Mouse (Mus musculus) limb, embryonic 14.5 days (tissue): ENCODE results near the gene Igfbp6. TPM values are rescaled to one million over a fixed set of nuclear protein-coding genes. Genes with fewer than 3 reads are reported as not detected.

Source experiments
- ATAC-seq: fragments of 200-750 bp; cut with Nextera tagmentation; 2 replicates; pipeline ENCODE4 v1.8.0; 2017; ENCODE audit warnings: low read depth, moderate number of reproducible peaks, moderate TSS enrichment; ENCODE audit not compliant: low FRiP score
- DNase-seq: peaks from one replicate; pipeline ENCODE4 v3.0.0-alpha.2; 2015; ENCODE audit warnings: low spot score
- H3K27ac ChIP-seq: fragments of 300-500 bp; sonication (generic); replicated peaks from 2 replicates; pipeline ENCODE4 v1.5.1; 2014; ENCODE audit warnings: low read depth, mild to moderate bottlenecking, low read length, moderate library complexity, mixed read lengths
- H3K27me3 ChIP-seq: fragments of 300-500 bp; sonication (generic); 2 replicates; pipeline ENCODE4 v1.6.1; 2014; ENCODE audit warnings: low read length, mixed read lengths; ENCODE audit not compliant: control insufficient read depth, insufficient read depth
- H3K36me3 ChIP-seq: fragments of 300-500 bp; sonication (generic); 2 replicates; pipeline ENCODE4 v1.6.1; 2014; ENCODE audit warnings: mild to moderate bottlenecking, low read length, moderate library complexity, mixed read lengths; ENCODE audit not compliant: control insufficient read depth, insufficient read depth
- H3K4me1 ChIP-seq: fragments of 300-500 bp; sonication (generic); 2 replicates; pipeline ENCODE4 v1.6.1; 2014; ENCODE audit warnings: antibody characterized with exemption, low read length, mixed read lengths; ENCODE audit not compliant: control insufficient read depth, insufficient read depth
- H3K4me2 ChIP-seq: fragments of 300-500 bp; sonication (generic); replicated peaks from 2 replicates; pipeline ENCODE4 v1.6.1; 2014; ENCODE audit warnings: low read depth, mild to moderate bottlenecking, low read length, moderate library complexity; ENCODE audit not compliant: severe bottlenecking
- H3K4me3 ChIP-seq: fragments of 300-500 bp; sonication (generic); replicated peaks from 2 replicates; pipeline ENCODE4 v1.5.1; 2014; ENCODE audit warnings: low read length
- H3K9ac ChIP-seq: fragments of 300-500 bp; sonication (generic); 2 replicates; pipeline ENCODE4 v1.6.1; 2014; ENCODE audit warnings: mild to moderate bottlenecking, low read depth, low read length, moderate library complexity; ENCODE audit not compliant: severe bottlenecking
- H3K9me3 ChIP-seq: fragments of 300-500 bp; sonication (generic); 2 replicates; pipeline ENCODE4 v1.6.1; 2016; ENCODE audit warnings: low read length; ENCODE audit not compliant: control insufficient read depth
- POLR2A ChIP-seq: fragments of 200-500 bp; IDR thresholded peaks from 2 replicates; pipeline ENCODE4 v1.8.0; 2012; ENCODE audit warnings: inconsistent platforms, mild to moderate bottlenecking, moderate library complexity, borderline replicate concordance; ENCODE audit not compliant: insufficient read depth, insufficient read length; ENCODE audit errors: extremely low read depth
- WGBS: fragments of 180-500 bp; shearing (Covaris S2); extraction: QIAGEN DNeasy Blood & Tissue Kit; methylation state at CpG from one replicate; pipeline ENCODE4 v1.1.7; 2014; 5-methylcytosine and 5-hydroxymethylcytosine counted together
- polyA plus RNA-seq, 2 experiments: library from polyadenylated mRNA; depleted of rRNA in 1 of 2; stranded (reverse) in 1 of 2; unstranded in 1 of 2; fragments of >200 nt; fragmentation: Nextera tagmentation in 1 of 2; extraction: Ambion mirVana in 1 of 2; gene quantifications; 2 replicates each; pipeline versions ENCODE4 v1.2.1 to v1.2.3; 2012 to 2014

Igfbp6 gene
- polyA plus RNA-seq, 2 experiments = 8.1 to 11.7 TPM

GRCm38 (mm10) chr15:102119121-102119830 is 24.9 kb upstream of the Igfbp6 start:
- 74% methylated on average over 8 of the region's 8 CpGs for WGBS
- no peak for DNase-seq
- no peak for TF ChIP-seq POLR2A
- H3K27me3 ChIP-seq = no peaks in the 10 kb centered on the region
- H3K9ac ChIP-seq = no peak overlapping the region
- H3K4me1 ChIP-seq = no peaks in the 10 kb centered on the region
- H3K27ac ChIP-seq = no peak overlapping the region
- peaks cover 85% of the 10 kb centered on the region for H3K36me3 ChIP-seq
- no peaks in the 10 kb centered on the region for H3K9me3 ChIP-seq
- no peak overlapping the region for H3K4me2 ChIP-seq
- no peak for ATAC-seq
- H3K4me3 ChIP-seq = no peak overlapping the region

DNA sequence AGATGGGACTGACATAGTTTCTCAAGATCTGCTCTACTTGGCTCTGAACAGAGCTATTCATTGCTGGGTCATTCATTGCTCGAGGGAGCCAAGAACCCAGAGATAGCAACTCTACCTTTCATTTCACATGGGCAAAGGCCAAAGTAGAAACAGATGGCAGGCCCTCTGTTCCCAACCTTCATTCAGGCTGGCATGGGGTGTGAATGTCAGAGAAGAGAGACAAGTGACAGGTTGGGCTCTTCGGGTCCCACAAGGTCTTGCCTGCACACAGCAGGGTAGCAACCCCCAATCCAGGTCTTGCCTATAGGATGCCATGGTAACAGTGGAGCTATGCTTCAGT is 24.4 kb upstream of the Igfbp6 start:
- WGBS = 69% methylated on average over 2 of the region's 2 CpGs
- Histone ChIP-seq H3K4me2 (no peak overlapping the region), H3K9ac (no peak overlapping the region)

DNA sequence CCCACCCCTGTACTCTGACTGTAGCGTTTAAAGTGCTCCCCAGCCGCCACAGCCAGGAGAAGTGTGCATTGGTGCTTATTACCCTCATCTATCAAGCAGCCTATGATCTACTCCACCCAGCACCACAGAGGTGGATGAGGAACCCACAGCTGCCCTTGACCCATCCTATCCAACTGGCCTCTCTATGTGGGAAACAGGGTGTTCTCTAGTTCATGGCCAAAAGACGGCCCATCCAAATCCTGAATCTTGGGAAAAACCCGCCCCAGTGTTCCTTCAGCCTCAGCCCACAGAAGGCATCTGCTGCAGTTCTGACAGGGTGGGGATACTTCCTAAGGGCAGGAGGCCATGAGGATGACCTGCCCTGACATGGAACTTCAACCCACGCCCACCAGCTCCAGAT is 23.6 kb upstream of the Igfbp6 start:
- Histone ChIP-seq H3K4me3 (no peak overlapping the region), H3K9me3 (no peaks in the 10 kb centered on the region), H3K27ac (no peak overlapping the region), H3K4me2 (no peak overlapping the region), H3K27me3 (no peaks in the 10 kb centered on the region), H3K36me3 (peaks cover 85% of the 10 kb centered on the region), H3K4me1 (no peaks in the 10 kb centered on the region), H3K9ac (no peak overlapping the region)
- 78% methylated on average over 5 of the region's 5 CpGs for WGBS
- DNase-seq (no peak), ATAC-seq (no peak)
- TF ChIP-seq POLR2A = no peak

More for the DNA sequence above, 24.4 kb upstream of the Igfbp6 start:
- no peak overlapping the region for H3K4me3 ChIP-seq
- DNase-seq (no peak), ATAC-seq (no peak)
- H3K36me3 ChIP-seq = peaks cover 85% of the 10 kb centered on the region
- no peaks in the 10 kb centered on the region for H3K4me1 ChIP-seq
- no peak overlapping the region for H3K27ac ChIP-seq
- no peak for TF ChIP-seq POLR2A
- no peaks in the 10 kb centered on the region for H3K27me3 ChIP-seq
- no peaks in the 10 kb centered on the region for H3K9me3 ChIP-seq

- Histone ChIP-seq H3K27ac (no peak overlapping the region), H3K4me2 (no peak overlapping the region), H3K9me3 (no peaks in the 10 kb centered on the region), H3K36me3 (peaks cover 83% of the 10 kb centered on the region), H3K4me1 (no peaks in the 10 kb centered on the region), H3K4me3 (no peak overlapping the region), H3K9ac (no peak overlapping the region), H3K27me3 (no peaks in the 10 kb centered on the region)
- no peak for TF ChIP-seq POLR2A
- no peak for ATAC-seq
- DNase-seq = no peak
- whole genome bisulfite sequencing = 69% methylated on average over 2 of the region's 2 CpGs
These were observed 17.9 kb upstream of the Igfbp6 start for GRCm38 (mm10) chr15:102126303-102126702.

DNA sequence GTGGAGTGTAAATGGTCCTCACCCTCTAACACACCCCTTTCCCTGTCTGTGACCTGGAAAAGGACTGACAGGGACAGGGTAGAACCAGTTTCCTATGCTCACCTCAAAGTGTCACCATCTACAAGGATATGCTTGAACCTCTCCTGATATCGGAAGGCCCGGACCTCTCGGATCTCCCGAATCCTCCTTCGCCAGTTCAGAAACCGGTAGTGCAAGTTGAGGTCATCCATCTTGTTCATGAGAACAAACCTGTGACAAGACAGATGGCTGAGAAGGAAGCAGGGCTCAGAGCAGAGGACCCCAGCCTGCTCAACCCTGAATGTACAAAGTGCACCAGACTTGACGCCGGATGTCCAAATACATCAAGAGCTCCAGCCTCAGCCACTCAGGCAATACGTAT is 10.8 kb upstream of the Igfbp6 start:
- Histone ChIP-seq H3K36me3 (peaks cover 52% of the 10 kb centered on the region), H3K9me3 (no peaks in the 10 kb centered on the region), H3K9ac (no peak overlapping the region), H3K4me3 (no peak overlapping the region), H3K27me3 (no peaks in the 10 kb centered on the region), H3K4me1 (0 out of 2 replicates have a peak, but pooled peaks cover 4% of the 10 kb centered on the region), H3K4me2 (no peak overlapping the region), H3K27ac (no peak overlapping the region)
- TF ChIP-seq POLR2A = no peak
- 86% methylated on average over 9 of the region's 9 CpGs for WGBS
- DNase-seq (no peak), ATAC-seq (no peak)
